Mouse (Mus musculus) hindbrain, embryonic 16.5 days (tissue): Measurements from ENCODE around the gene Gng12. TPM values are rescaled to one million over a fixed set of nuclear protein-coding genes. Genes with fewer than 3 reads are reported as not detected.
A peak's percentile ranks its signal among the peaks of the same experiment; 100 is the strongest.

Experiments used
- ATAC-seq: fragments of 200-750 bp; cut with Nextera tagmentation; 2 replicates; pipeline ENCODE4 v1.8.0; 2017; ENCODE audit warnings: moderate TSS enrichment, moderate library complexity
- H3K27ac ChIP-seq: fragments of 300-500 bp; sonication (generic); 2 replicates; pipeline ENCODE4 v1.5.1; 2014; ENCODE audit warnings: low read depth, mild to moderate bottlenecking, control low read depth, low read length, moderate library complexity
- H3K27me3 ChIP-seq: fragments of 300-500 bp; sonication (generic); replicated peaks from 2 replicates; pipeline ENCODE4 v1.6.1; 2014; ENCODE audit warnings: low read length; ENCODE audit not compliant: control insufficient read depth, insufficient read depth
- H3K36me3 ChIP-seq: fragments of 300-500 bp; sonication (generic); 2 replicates; pipeline ENCODE4 v1.6.1; 2014; ENCODE audit warnings: mild to moderate bottlenecking, low read length, moderate library complexity, mixed read lengths; ENCODE audit not compliant: control insufficient read depth, insufficient read depth
- H3K4me1 ChIP-seq: fragments of 300-500 bp; sonication (generic); 2 replicates; pipeline ENCODE4 v1.6.1; 2014; ENCODE audit warnings: low read depth, low read length; ENCODE audit not compliant: control insufficient read depth, insufficient read depth
- H3K4me2 ChIP-seq: fragments of 300-500 bp; sonication (generic); 2 replicates; pipeline ENCODE4 v1.6.1; 2014; ENCODE audit warnings: mild to moderate bottlenecking, low read length, control low read depth, moderate library complexity
- H3K4me3 ChIP-seq: fragments of 300-500 bp; sonication (generic); 2 replicates; pipeline ENCODE4 v1.5.1; 2014; ENCODE audit warnings: mild to moderate bottlenecking, low read length, control low read depth, moderate library complexity
- H3K9ac ChIP-seq: fragments of 300-500 bp; sonication (generic); 2 replicates; pipeline ENCODE4 v1.6.1; 2014; ENCODE audit warnings: low read depth, mild to moderate bottlenecking, control low read depth, low read length, moderate library complexity
- H3K9me3 ChIP-seq: fragments of 300-500 bp; sonication (generic); 2 replicates; pipeline ENCODE4 v1.6.1; 2014; ENCODE audit warnings: mild to moderate bottlenecking, low read length, moderate library complexity; ENCODE audit not compliant: control insufficient read depth
- WGBS: fragments of 180-500 bp; shearing (Covaris S2); extraction: QIAGEN DNeasy Blood & Tissue Kit; methylation state at CpG from one replicate; pipeline ENCODE4 v1.1.7; 2014; 5-methylcytosine and 5-hydroxymethylcytosine counted together
- polyA plus RNA-seq: library from polyadenylated mRNA; unstranded; fragments of >200 nt; fragmentation: Nextera tagmentation; extraction: Ambion mirVana; gene quantifications from 2 replicates; pipeline ENCODE4 v1.2.1, GENCODE M21; 2015

Gene Gng12
- polyA plus RNA-seq, 1 experiment from 2014 or later, result 76.9 TPM

- Histone ChIP-seq H3K9me3 (no peaks in the 10 kb centered on the region), H3K27me3 (no peaks in the 10 kb centered on the region), H3K9ac (no peak overlapping the region), H3K4me3 (no peak overlapping the region), H3K27ac (no peak overlapping the region), H3K4me1 (no peaks in the 10 kb centered on the region), H3K36me3 (no peaks in the 10 kb centered on the region), H3K4me2 (no peak overlapping the region)
- no peak for ATAC-seq
- 96% methylated on average over 1 of the region's 1 CpGs for WGBS
Observed at GRCm38 (mm10) chr6:66979197-66979596, 83.0 kb downstream of the Gng12 start.

- H3K27me3 ChIP-seq, result no peaks in the 10 kb centered on the region
- ATAC-seq, result no peak
- H3K4me2 ChIP-seq, result no peak overlapping the region
- H3K36me3 ChIP-seq, result no peaks in the 10 kb centered on the region
- H3K4me1 ChIP-seq, result no peaks in the 10 kb centered on the region
- no peak overlapping the region for H3K4me3 ChIP-seq
- 88% methylated on average over 4 of the region's 4 CpGs for WGBS
- H3K27ac ChIP-seq, result no peak overlapping the region
- H3K9ac ChIP-seq, result no peak overlapping the region
- H3K9me3 ChIP-seq, result no peaks in the 10 kb centered on the region
Observed at GRCm38 (mm10) chr6:66980040-66980439, 83.8 kb downstream of the Gng12 start.

GRCm38 (mm10) chr6:66981366-66981765 lies 85.2 kb downstream of the Gng12 start:
- H3K36me3 ChIP-seq, result no peaks in the 10 kb centered on the region
- 91% methylated on average over 3 of the region's 3 CpGs for WGBS
- no peak for ATAC-seq

GRCm38 (mm10) chr6:66981864-66982263 lies 85.7 kb downstream of the Gng12 start:
- no peak overlapping the region for H3K4me2 ChIP-seq
- WGBS, result 65% methylated on average over 1 of the region's 1 CpGs

More at GRCm38 (mm10) chr6:66981366-66981765, 85.2 kb downstream of the Gng12 start:
- H3K4me2 ChIP-seq, result no peak overlapping the region
- H3K4me1 ChIP-seq, result no peaks in the 10 kb centered on the region
- no peak overlapping the region for H3K27ac ChIP-seq
- H3K9me3 ChIP-seq, result no peaks in the 10 kb centered on the region
- H3K4me3 ChIP-seq, result no peak overlapping the region
- no peak overlapping the region for H3K9ac ChIP-seq
- H3K27me3 ChIP-seq, result no peaks in the 10 kb centered on the region

DNA sequence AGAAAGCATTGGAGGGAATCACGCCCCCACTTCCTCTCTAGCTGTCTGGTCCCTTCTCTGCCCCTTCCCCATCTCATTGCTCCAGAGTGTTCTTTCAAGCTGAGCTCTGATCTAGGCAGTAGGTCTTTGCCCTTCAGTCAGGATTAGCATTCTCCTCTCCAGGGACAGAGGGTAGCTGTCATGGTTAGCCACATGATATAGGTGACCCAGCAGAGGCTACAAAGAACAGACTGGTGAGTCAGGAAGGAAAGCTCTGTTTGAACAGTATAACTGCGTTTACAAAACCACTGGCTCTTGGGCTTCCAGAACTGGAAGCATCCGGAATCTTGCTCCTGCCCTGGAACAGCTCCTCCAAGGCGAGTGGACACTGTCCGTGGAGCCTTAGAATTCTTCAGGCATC lies 87.9 kb downstream of the Gng12 start:
- ATAC-seq, result no peak
- Histone ChIP-seq H3K27me3 (no peaks in the 10 kb centered on the region), H3K4me2 (no peak overlapping the region), H3K4me3 (no peak overlapping the region), H3K9me3 (no peaks in the 10 kb centered on the region), H3K4me1 (no peaks in the 10 kb centered on the region), H3K36me3 (no peaks in the 10 kb centered on the region), H3K9ac (no peak overlapping the region), H3K27ac (no peak overlapping the region)
- WGBS, result 93% methylated on average over 5 of the region's 5 CpGs

More at GRCm38 (mm10) chr6:66981864-66982263, 85.7 kb downstream of the Gng12 start:
- H3K9me3 ChIP-seq, result no peaks in the 10 kb centered on the region
- H3K4me1 ChIP-seq, result no peaks in the 10 kb centered on the region
- H3K27ac ChIP-seq, result no peak overlapping the region
- ATAC-seq, result peak; percentile 54
- no peaks in the 10 kb centered on the region for H3K27me3 ChIP-seq
- no peak overlapping the region for H3K4me3 ChIP-seq
- no peak overlapping the region for H3K9ac ChIP-seq
- no peaks in the 10 kb centered on the region for H3K36me3 ChIP-seq

DNA sequence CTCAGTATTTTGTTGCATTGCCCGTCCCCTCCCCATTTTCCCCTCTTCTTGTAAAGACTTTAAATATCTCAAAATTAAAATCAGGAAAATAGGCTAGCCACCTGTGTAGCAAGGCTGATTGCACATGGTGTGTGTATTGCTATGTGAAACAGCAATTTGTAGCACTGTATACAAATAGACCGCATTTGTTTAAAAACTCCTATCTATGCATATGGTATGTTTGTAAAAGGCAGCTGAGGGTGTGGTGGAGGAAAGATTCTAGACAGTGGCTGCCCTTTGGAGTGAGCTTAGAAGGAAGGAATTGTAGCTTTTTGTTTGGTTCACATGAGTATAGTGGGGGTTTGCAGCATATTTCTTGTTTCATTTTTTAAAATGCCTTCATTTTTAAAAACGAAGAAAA lies 88.5 kb downstream of the Gng12 start:
- Histone ChIP-seq H3K36me3 (no peaks in the 10 kb centered on the region), H3K9me3 (no peaks in the 10 kb centered on the region), H3K4me2 (no peak overlapping the region), H3K9ac (no peak overlapping the region), H3K27ac (no peak overlapping the region), H3K4me3 (no peak overlapping the region), H3K27me3 (no peaks in the 10 kb centered on the region), H3K4me1 (no peaks in the 10 kb centered on the region)
- ATAC-seq, result no peak
- 93% methylated on average over 3 of the region's 3 CpGs for WGBS

- no peaks in the 10 kb centered on the region for H3K27me3 ChIP-seq
- H3K4me3 ChIP-seq, result no peak overlapping the region
- no peaks in the 10 kb centered on the region for H3K4me1 ChIP-seq
- WGBS, result 76% methylated on average over 7 of the region's 7 CpGs
- no peaks in the 10 kb centered on the region for H3K9me3 ChIP-seq
- no peak overlapping the region for H3K4me2 ChIP-seq
- H3K36me3 ChIP-seq, result no peaks in the 10 kb centered on the region
- ATAC-seq, result no peak
- no peak overlapping the region for H3K27ac ChIP-seq
- no peak overlapping the region for H3K9ac ChIP-seq
Observed at GRCm38 (mm10) chr6:66985500-66985899, 89.3 kb downstream of the Gng12 start.

GRCm38 (mm10) chr6:66986063-66986462 lies 89.9 kb downstream of the Gng12 start:
- no peaks in the 10 kb centered on the region for H3K4me1 ChIP-seq
- H3K27ac ChIP-seq, result no peak overlapping the region
- no peak overlapping the region for H3K4me2 ChIP-seq
- H3K9ac ChIP-seq, result no peak overlapping the region
- no peak overlapping the region for H3K4me3 ChIP-seq
- 83% methylated on average over 12 of the region's 12 CpGs for WGBS
- no peaks in the 10 kb centered on the region for H3K27me3 ChIP-seq
- no peak for ATAC-seq
- H3K9me3 ChIP-seq, result no peaks in the 10 kb centered on the region
- H3K36me3 ChIP-seq, result no peaks in the 10 kb centered on the region

GRCm38 (mm10) chr6:66987643-66988042 lies 91.4 kb downstream of the Gng12 start:
- Histone ChIP-seq H3K9me3 (no peaks in the 10 kb centered on the region), H3K9ac (no peak overlapping the region), H3K27me3 (no peaks in the 10 kb centered on the region), H3K4me3 (no peak overlapping the region), H3K27ac (no peak overlapping the region), H3K36me3 (no peaks in the 10 kb centered on the region), H3K4me1 (no peaks in the 10 kb centered on the region), H3K4me2 (no peak overlapping the region)
- WGBS, result 72% methylated on average over 3 of the region's 3 CpGs
- no peak for ATAC-seq

GRCm38 (mm10) chr6:66988363-66988762 lies 92.2 kb downstream of the Gng12 start:
- H3K4me1 ChIP-seq, result no peaks in the 10 kb centered on the region
- no peak overlapping the region for H3K4me2 ChIP-seq
- H3K27me3 ChIP-seq, result no peaks in the 10 kb centered on the region
- no peaks in the 10 kb centered on the region for H3K36me3 ChIP-seq
- 0 out of 2 replicates have a peak, but pooled peaks have one; percentile 56 for ATAC-seq
- no peak overlapping the region for H3K9ac ChIP-seq
- no peak overlapping the region for H3K4me3 ChIP-seq
- WGBS, result 82% methylated on average over 9 of the region's 9 CpGs
- no peak overlapping the region for H3K27ac ChIP-seq
- H3K9me3 ChIP-seq, result no peaks in the 10 kb centered on the region
